Mouse (Mus musculus): Measurements from ENCODE around the gene Shroom2. TPM values are rescaled to one million over a fixed set of nuclear protein-coding genes. Genes with fewer than 3 reads are reported as not detected.

Gene Shroom2
- total and polyA plus RNA-seq, 3 experiments = 0.09 TPM; not detected in 2

GRCm38 (mm10) chrX:152643201-152643600 lies 126.1 kb downstream of the Shroom2 start:
- TF ChIP-seq MEF2A (IDR thresholded peaks at IDR 0.05; ENCODE audit: borderline replicate concordance, low read depth, low read length) (no peak), RAD21 (IDR thresholded peaks at IDR 0.05; ENCODE audit: low read depth, low read length) (no peak), ZKSCAN1 (IDR thresholded peaks at IDR 0.05; ENCODE audit: borderline replicate concordance, low read depth, low read length) (no peak), USF1 (IDR thresholded peaks at IDR 0.05; ENCODE audit: low read depth, low read length) (no peak), JUND (conservative IDR thresholded peaks at IDR 0.05; ENCODE audit: low read depth, low read length) (no peak), ZC3H11A (IDR thresholded peaks at IDR 0.05; ENCODE audit: low read depth, low read length) (no peak), MAFK (IDR thresholded peaks at IDR 0.05; ENCODE audit: insufficient replicate concordance, low read length) (no peak), USF2 (conservative IDR thresholded peaks at IDR 0.05; ENCODE audit: low read depth, low read length) (no peak), UBTF (IDR thresholded peaks at IDR 0.05; ENCODE audit: low read depth, low read length) (no peak), ZNF384 (IDR thresholded peaks at IDR 0.05; ENCODE audit: low read depth, low read length) (no peak), ZMIZ1 (IDR thresholded peaks at IDR 0.05; ENCODE audit: low read depth, low read length) (no peak), CHD2 (IDR thresholded peaks at IDR 0.05; ENCODE audit: low read length) (no peak), JUN (IDR thresholded peaks at IDR 0.05; ENCODE audit: insufficient read depth, low read depth, low read length) (no peak), PAX5 (IDR thresholded peaks at IDR 0.05; ENCODE audit: low read length) (no peak), EP300 (IDR thresholded peaks at IDR 0.05; ENCODE audit: low read length) (no peak)
- H3K27me3 ChIP-seq (replicated peaks) = no peaks in the 10 kb centered on the region
- dilution Hi-C loops (cut with MboI; ENCODE audit: extremely low pct_ligation_motif_present, extremely low pct_unique_long_range_greater_than_20kb, low sequenced_read_pairs) (no loop called here), in situ Hi-C loops (cut with MboI; ENCODE audit: low pct_ligation_motif_present, low pct_unique_long_range_greater_than_20kb, low sequenced_read_pairs) (no loop called here)
- H3K79me2 ChIP-seq (replicated peaks; ENCODE audit: control insufficient read depth, extremely low read depth, insufficient read depth, poor library complexity, severe bottlenecking) = no peaks in the 10 kb centered on the region
- H3K9me3 ChIP-seq (replicated peaks; ENCODE audit: low read length) = no peaks in the 10 kb centered on the region
- H3K36me3 ChIP-seq (replicated peaks in 1 of 2; ENCODE audit: control insufficient read depth in 1 of 2, insufficient read depth in 1 of 2, low read length in 1 of 2) = no peaks in the 10 kb centered on the region
- no peaks in the 10 kb centered on the region for H3K4me1 ChIP-seq (ENCODE audit: control insufficient read depth in 1 of 2, insufficient read depth in 2 of 2)
- H3K4me2 ChIP-seq (ENCODE audit: insufficient read depth, low read depth, poor library complexity, severe bottlenecking) = no peak overlapping the region
- DNase-seq (ENCODE audit: extremely low read depth) = no peak
- no peak overlapping the region for H3K27ac ChIP-seq (ENCODE audit: insufficient read depth, low read depth)
- H3K4me3 ChIP-seq (replicated peaks in 1 of 3; ENCODE audit: low read depth in 2 of 3, low read length in 2 of 3, poor library complexity in 1 of 3) = no peak overlapping the region
- H3K9ac ChIP-seq (ENCODE audit: insufficient read depth, low read depth) = no peak overlapping the region

- no peaks in the 10 kb centered on the region for H3K27me3 ChIP-seq (replicated peaks)
- no peak overlapping the region for H3K4me2 ChIP-seq (ENCODE audit: insufficient read depth, low read depth, poor library complexity, severe bottlenecking)
- H3K9ac ChIP-seq (ENCODE audit: insufficient read depth, low read depth) = no peak overlapping the region
- no peak overlapping the region for H3K27ac ChIP-seq (ENCODE audit: insufficient read depth, low read depth)
- in situ Hi-C loops (cut with MboI; ENCODE audit: low pct_ligation_motif_present, low pct_unique_long_range_greater_than_20kb, low sequenced_read_pairs) = no loop called here
- no peaks in the 10 kb centered on the region for H3K4me1 ChIP-seq (ENCODE audit: control insufficient read depth in 1 of 2, insufficient read depth in 2 of 2)
- H3K9me3 ChIP-seq (replicated peaks; ENCODE audit: low read length) = no peaks in the 10 kb centered on the region
- no peaks in the 10 kb centered on the region for H3K36me3 ChIP-seq (replicated peaks in 1 of 2; ENCODE audit: control insufficient read depth in 1 of 2, insufficient read depth in 1 of 2, low read length in 1 of 2)
- H3K4me3 ChIP-seq (replicated peaks in 1 of 3; ENCODE audit: low read depth in 2 of 3, low read length in 2 of 3, poor library complexity in 1 of 3) = no peak overlapping the region
- no peak for DNase-seq (ENCODE audit: extremely low read depth)
- no peak for TF ChIP-seq HCFC1 (IDR thresholded peaks at IDR 0.05; ENCODE audit: low read depth, low read length)
- no peaks in the 10 kb centered on the region for H3K79me2 ChIP-seq (replicated peaks; ENCODE audit: control insufficient read depth, extremely low read depth, insufficient read depth, poor library complexity, severe bottlenecking)
- dilution Hi-C loops (cut with MboI; ENCODE audit: extremely low pct_ligation_motif_present, extremely low pct_unique_long_range_greater_than_20kb, low sequenced_read_pairs) = no loop called here
Measured at GRCm38 (mm10) chrX:152642627-152643026, 126.6 kb downstream of the Shroom2 start.

Data from CH12.LX (cell line).